Mouse (Mus musculus) CD4-positive naive resting alpha-beta T cell, adult 76 days (primary cell): ENCODE results near the gene Ect2l. TPM values are rescaled to one million over a fixed set of nuclear protein-coding genes. Genes with fewer than 3 reads are reported as not detected.

Experiments
- total RNA-seq: library from RNA; stranded (reverse); gene quantifications from one replicate; pipeline ENCODE4 v1.2.4, GENCODE M21; 2023

The Ect2l gene
- not detected for total RNA-seq

GRCm38 (mm10) chr10:18210726-18211125, at the start of gene Ect2l:
Ect2l (minus strand) TSS chr10:18210890.

GRCm38 (mm10) chr10:18234560-18235401, 24.1 kb upstream of the Ect2l start, which contains the start of gene Ccdc28a:
Ccdc28a (minus strand) TSS chr10:18234998.

Other genes with a start within 250 kb of the Ect2l start
- gene Abracl, start 187.6 kb downstream of the Ect2l start, total RNA-seq = 89.9 TPM
- gene Reps1, start 155.0 kb downstream of the Ect2l start, total RNA-seq = 113 TPM
- gene Ccdc28a, start 24.1 kb upstream of the Ect2l start, total RNA-seq = 18.6 TPM
- gene Nhsl1, start 108.1 kb upstream of the Ect2l start, total RNA-seq = 3.1 TPM